Mouse (Mus musculus) liver, embryonic 14 days (tissue): Measurements from ENCODE around the gene Manf. TPM values are rescaled to one million over a fixed set of nuclear protein-coding genes. Genes with fewer than 3 reads are reported as not detected.

ENCODE experiments used
- polyA plus RNA-seq: library from polyadenylated mRNA; depleted of rRNA; stranded (reverse); fragments of >200 nt; gene quantifications from 2 replicates; pipeline ENCODE4 v1.2.3, GENCODE M21; 2012; rRNA removed

Manf gene
- 56.7 and 64.9 TPM in 2 replicates for polyA plus RNA-seq

DNA sequence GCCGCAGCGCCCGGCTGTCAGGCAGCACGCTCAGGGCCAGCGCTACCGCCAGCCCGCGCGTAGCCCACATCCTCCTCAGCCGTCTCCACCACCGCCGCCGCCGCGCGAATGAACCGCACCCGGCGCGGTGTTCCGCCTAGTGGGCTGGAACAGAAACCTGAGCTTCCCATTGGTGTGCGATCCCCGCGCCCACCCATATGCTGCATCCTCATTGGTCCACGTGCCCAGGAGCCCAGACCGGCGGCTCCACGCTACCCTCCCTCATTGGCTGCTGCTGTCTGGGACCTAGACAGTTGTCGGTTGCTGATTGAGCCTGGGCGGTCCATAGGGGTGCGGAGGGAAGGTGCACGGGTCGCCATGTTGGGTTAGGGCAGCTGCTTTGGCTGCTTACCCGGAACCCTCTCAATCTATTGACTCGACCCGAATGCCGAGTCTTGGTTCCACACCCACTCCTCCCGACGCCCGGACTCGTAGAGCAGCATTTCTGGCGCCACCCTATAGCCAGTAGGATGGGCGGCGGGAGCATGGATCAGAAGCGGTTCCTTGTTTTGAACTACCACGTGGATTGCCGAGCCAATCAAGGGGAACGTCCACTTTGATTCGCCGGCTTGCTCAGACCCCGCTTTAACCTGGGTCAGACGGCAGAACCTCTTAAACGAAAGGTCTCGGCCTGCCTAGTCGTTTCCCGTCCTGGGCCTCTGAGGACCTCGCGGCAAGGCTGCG, at the start of gene Manf:
Gene Manf (minus strand): TSS at position 151 of the 723 bp plus-strand sequence.

DNA sequence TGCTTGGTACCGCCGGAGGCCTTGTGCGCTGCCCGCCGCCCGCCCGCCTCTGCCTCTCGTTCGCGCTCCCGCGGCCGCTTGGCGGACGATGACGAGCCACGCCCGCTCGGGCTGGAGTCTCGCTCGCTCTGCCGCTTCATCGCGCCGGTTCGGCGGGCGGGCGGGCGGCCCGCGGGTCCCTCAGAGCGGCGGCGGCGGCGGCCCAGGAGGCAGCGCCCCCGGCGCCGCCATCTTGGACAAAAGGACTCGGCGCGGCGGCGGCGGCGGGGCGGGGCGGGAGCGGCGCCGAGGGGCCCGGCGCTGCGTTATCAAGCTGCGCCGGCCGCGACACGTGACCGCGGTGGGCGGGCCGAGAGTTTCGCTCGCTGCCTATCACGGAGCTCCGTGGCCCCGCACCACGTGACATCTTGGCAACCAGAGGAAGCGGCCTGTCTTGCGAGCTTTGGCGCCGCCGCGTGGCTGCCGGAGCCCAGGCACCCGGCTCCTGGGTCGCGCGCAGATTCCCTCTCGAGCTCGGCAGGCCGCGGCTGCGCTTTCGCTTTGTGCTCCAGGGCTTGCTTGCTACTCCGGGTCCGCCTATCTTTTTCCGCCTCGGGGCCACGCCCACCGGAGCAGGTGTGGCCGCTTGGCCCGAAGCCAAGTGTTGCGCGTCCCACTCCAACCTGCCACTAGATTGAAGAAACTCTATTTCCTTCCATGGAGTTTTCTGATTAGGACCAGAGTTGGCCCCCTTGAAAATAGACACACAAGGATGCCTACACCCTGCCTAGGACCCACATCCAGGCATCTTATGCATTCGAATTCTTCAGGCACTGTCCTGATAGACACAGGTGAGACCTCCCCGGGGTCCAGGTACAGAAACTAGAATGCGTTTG, 4.7 kb downstream of the Manf start, which contains the start of gene Rbm15b:
Gene Rbm15b (minus strand): TSS at position 601 of the 875 bp plus-strand sequence.

DNA sequence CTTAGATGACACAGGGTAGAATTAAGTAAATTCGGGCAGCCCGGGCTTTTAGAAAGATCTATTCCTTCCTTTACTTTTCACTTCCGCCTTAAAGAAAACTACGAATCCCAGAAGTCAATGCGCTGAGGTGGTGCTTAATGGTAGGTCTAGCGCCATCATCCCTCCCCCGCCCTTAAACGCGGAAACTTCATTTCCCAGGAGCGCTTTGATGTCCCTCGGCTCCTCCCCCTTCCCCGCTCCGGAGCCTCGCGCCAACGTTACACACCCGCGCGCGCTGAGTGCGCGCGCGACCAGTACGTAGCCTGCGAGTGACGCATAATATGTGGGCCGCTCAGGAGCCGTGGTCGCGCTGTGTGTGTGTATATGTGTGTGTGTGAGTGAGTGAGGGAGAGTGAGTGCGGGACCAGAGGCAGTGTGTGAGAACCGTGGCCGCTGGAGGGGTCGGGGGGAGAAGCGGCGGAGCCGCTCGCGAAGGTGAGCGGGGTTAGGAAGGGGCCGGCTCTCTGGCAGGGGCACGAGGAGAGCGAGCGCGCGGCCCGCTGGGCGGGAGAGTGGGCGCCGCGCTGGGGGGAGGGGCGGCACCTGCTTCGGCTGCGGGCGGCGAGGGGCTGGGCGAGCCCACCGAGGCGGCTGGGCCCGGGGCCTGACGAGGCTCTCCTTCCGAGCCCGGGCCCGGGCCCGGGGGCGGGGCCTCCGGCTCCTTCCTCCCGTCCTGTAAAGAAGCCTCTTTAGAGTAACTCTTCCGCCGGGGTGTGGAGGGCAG, 70.0 kb downstream of the Manf start, which contains the start of gene Dcaf1:
Gene Dcaf1 (plus strand): TSS at position 257 of the 763 bp plus-strand sequence.

DNA sequence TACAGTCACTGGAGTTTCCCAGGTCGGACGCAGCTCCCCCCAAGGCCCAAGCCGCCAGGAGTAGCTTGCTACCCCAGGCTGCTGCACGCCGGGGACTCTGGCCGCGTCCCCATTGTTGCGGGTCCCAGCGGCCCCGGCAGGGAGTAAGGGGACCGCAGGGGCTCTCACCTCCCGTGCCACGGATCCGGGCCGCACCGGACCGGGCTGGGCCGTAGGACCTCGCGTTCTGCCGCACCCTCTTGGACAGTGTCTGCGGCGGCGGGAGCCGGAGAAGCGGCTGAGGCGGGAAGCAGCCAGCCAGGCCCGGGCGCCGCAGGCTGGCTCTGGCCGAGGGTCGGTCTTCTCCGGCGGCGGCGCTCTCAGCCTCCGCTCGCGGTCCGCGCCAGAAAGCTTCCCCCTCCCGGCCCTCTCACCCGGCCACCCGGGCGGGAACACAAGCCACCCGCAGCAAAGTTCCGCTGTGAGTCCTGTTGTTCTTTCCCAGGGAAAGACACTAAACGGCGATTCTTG, 102.9 kb downstream of the Manf start, which contains the start of gene Rad54l2:
Gene Rad54l2 (minus strand): TSS at position 383 of the 510 bp plus-strand sequence.

Other genes starting within 250 kb of the Manf start
- not detected in 2 replicates for gene Grm2, start 235.9 kb downstream of the Manf start, polyA plus RNA-seq
- 8.4 and 9.6 TPM in 2 replicates for gene Tex264, start 206.1 kb downstream of the Manf start, polyA plus RNA-seq
- gene Rad54l2, start 102.8 kb downstream of the Manf start, polyA plus RNA-seq: 2.0 and 2.7 TPM in 2 replicates
- 12.8 and 13.7 TPM in 2 replicates for gene Dcaf1, start 70.1 kb downstream of the Manf start, polyA plus RNA-seq
- 5.0 and 5.7 TPM in 2 replicates for gene Rbm15b, start 4.6 kb downstream of the Manf start, polyA plus RNA-seq